Mouse (Mus musculus): ENCODE results near the gene Ogt. TPM values are rescaled to one million over a fixed set of nuclear protein-coding genes. Genes with fewer than 3 reads are reported as not detected.

The Ogt gene
- total RNA-seq, 1 experiment = 76.5 TPM

GRCm38 (mm10) chrX:101646621-101647020, 6.8 kb downstream of the Ogt start:
- no peak overlapping the region for H3K27ac ChIP-seq (ENCODE audit: insufficient read depth, low read depth, low read length, poor library complexity, severe bottlenecking)
- no peak overlapping the region for H3K9ac ChIP-seq (ENCODE audit: insufficient read depth, low read depth, low read length, poor library complexity, severe bottlenecking)
- TF ChIP-seq ZC3H11A (IDR thresholded peaks at IDR 0.05; ENCODE audit: borderline replicate concordance, low read depth, low read length) = no peak
- no peak for TF ChIP-seq ZNF384 (IDR thresholded peaks at IDR 0.05; ENCODE audit: low read depth, low read length)
- no peak for TF ChIP-seq CHD2 (IDR thresholded peaks at IDR 0.05; ENCODE audit: low read depth, low read length)
- no peak for TF ChIP-seq MAFK (IDR thresholded peaks at IDR 0.05; ENCODE audit: insufficient read depth, low read depth, low read length)
- H3K4me1 ChIP-seq (ENCODE audit: control insufficient read depth in 2 of 2, insufficient read depth in 2 of 2, low read length in 2 of 2, poor library complexity in 1 of 2) = 0 out of 4 replicates have a peak, but pooled peaks cover 0 to 2% of the 10 kb centered on the region in 2 experiments
- in situ Hi-C loops (cut with MboI; ENCODE audit: low sequenced_read_pairs in 2 of 2, unreplicated experiment in 2 of 2) = no loop called here
- no peaks in the 10 kb centered on the region for H3K9me3 ChIP-seq (ENCODE audit: control insufficient read depth, insufficient read depth, low read depth, low read length)
- no peak overlapping the region for H3K4me3 ChIP-seq (ENCODE audit: insufficient read depth in 1 of 2, low read depth in 1 of 2, low read length in 2 of 2, poor library complexity in 1 of 2, severe bottlenecking in 1 of 2)
- peaks cover 3% of the 10 kb centered on the region; the same call in 1 of the 2 replicates for H3K36me3 ChIP-seq (ENCODE audit: control insufficient read depth, insufficient read depth, low read length, poor library complexity, severe bottlenecking)
- no peak for DNase-seq (ENCODE audit: low read depth, low spot score)

- DNase-seq (ENCODE audit: low read depth, low spot score) = no peak
- Histone ChIP-seq H3K36me3 (ENCODE audit: control insufficient read depth, insufficient read depth, low read length, poor library complexity, severe bottlenecking) (no peaks in the 10 kb centered on the region), H3K9ac (ENCODE audit: insufficient read depth, low read depth, low read length, poor library complexity, severe bottlenecking) (no peak overlapping the region; the same call in 1 of the 2 replicates), H3K4me1 (ENCODE audit: control insufficient read depth in 2 of 2, insufficient read depth in 2 of 2, low read length in 2 of 2, poor library complexity in 1 of 2) (no peaks in the 10 kb centered on the region), H3K27ac (ENCODE audit: insufficient read depth, low read depth, low read length, poor library complexity, severe bottlenecking) (no peak overlapping the region), H3K9me3 (ENCODE audit: control insufficient read depth, insufficient read depth, low read depth, low read length) (no peaks in the 10 kb centered on the region), H3K4me3 (ENCODE audit: insufficient read depth in 1 of 2, low read depth in 1 of 2, low read length in 2 of 2, poor library complexity in 1 of 2, severe bottlenecking in 1 of 2) (peak overlapping the region; percentile 46 to 64)
- in situ Hi-C loops (cut with MboI; ENCODE audit: low sequenced_read_pairs in 2 of 2, unreplicated experiment in 2 of 2) = no loop called here
- TF ChIP-seq ZNF384 (IDR thresholded peaks at IDR 0.05; ENCODE audit: low read depth, low read length) = no peak
- TF ChIP-seq HCFC1 (IDR thresholded peaks at IDR 0.05; ENCODE audit: borderline replicate concordance, insufficient read depth, low read length) = no peak
- no peak for TF ChIP-seq MAFK (IDR thresholded peaks at IDR 0.05; ENCODE audit: insufficient read depth, low read depth, low read length)
- no peak for TF ChIP-seq CHD2 (IDR thresholded peaks at IDR 0.05; ENCODE audit: low read depth, low read length)
- no peak for TF ChIP-seq ZC3H11A (IDR thresholded peaks at IDR 0.05; ENCODE audit: borderline replicate concordance, low read depth, low read length)
Measured at GRCm38 (mm10) chrX:101695686-101696085, 55.8 kb downstream of the Ogt start.

GRCm38 (mm10) chrX:101697537-101697936, 57.7 kb downstream of the Ogt start:
- Histone ChIP-seq H3K4me1 (ENCODE audit: control insufficient read depth in 2 of 2, insufficient read depth in 2 of 2, low read length in 2 of 2, poor library complexity in 1 of 2) (no peaks in the 10 kb centered on the region), H3K4me3 (ENCODE audit: insufficient read depth in 1 of 2, low read depth in 1 of 2, low read length in 2 of 2, poor library complexity in 1 of 2, severe bottlenecking in 1 of 2) (peak overlapping the region; percentile 58), H3K9me3 (ENCODE audit: control insufficient read depth, insufficient read depth, low read depth, low read length) (no peaks in the 10 kb centered on the region), H3K27ac (ENCODE audit: insufficient read depth, low read depth, low read length, poor library complexity, severe bottlenecking) (no peak overlapping the region), H3K9ac (ENCODE audit: insufficient read depth, low read depth, low read length, poor library complexity, severe bottlenecking) (peak overlapping the region; percentile 65), H3K36me3 (ENCODE audit: control insufficient read depth, insufficient read depth, low read length, poor library complexity, severe bottlenecking) (no peaks in the 10 kb centered on the region)
- in situ Hi-C loops (cut with MboI; ENCODE audit: low sequenced_read_pairs in 2 of 2, unreplicated experiment in 2 of 2) = no loop called here
- TF ChIP-seq CHD2 (IDR thresholded peaks at IDR 0.05; ENCODE audit: low read depth, low read length) (no peak), MAFK (IDR thresholded peaks at IDR 0.05; ENCODE audit: insufficient read depth, low read depth, low read length) (no peak), HCFC1 (IDR thresholded peaks at IDR 0.05; ENCODE audit: borderline replicate concordance, insufficient read depth, low read length) (no peak)
- no peak for DNase-seq (ENCODE audit: low read depth, low spot score)

GRCm38 (mm10) chrX:101698232-101698631, 58.4 kb downstream of the Ogt start:
- in situ Hi-C loops (cut with MboI; ENCODE audit: low sequenced_read_pairs in 2 of 2, unreplicated experiment in 2 of 2) = no loop called here
- Histone ChIP-seq H3K27ac (ENCODE audit: insufficient read depth, low read depth, low read length, poor library complexity, severe bottlenecking) (no peak overlapping the region), H3K4me1 (ENCODE audit: control insufficient read depth in 2 of 2, insufficient read depth in 2 of 2, low read length in 2 of 2, poor library complexity in 1 of 2) (no peaks in the 10 kb centered on the region), H3K9ac (ENCODE audit: insufficient read depth, low read depth, low read length, poor library complexity, severe bottlenecking) (0 out of 2 replicates have a peak overlapping the region, but pooled peaks have one; percentile 65), H3K4me3 (ENCODE audit: insufficient read depth in 1 of 2, low read depth in 1 of 2, low read length in 2 of 2, poor library complexity in 1 of 2, severe bottlenecking in 1 of 2) (peak overlapping the region; percentile 58), H3K36me3 (ENCODE audit: control insufficient read depth, insufficient read depth, low read length, poor library complexity, severe bottlenecking) (no peaks in the 10 kb centered on the region), H3K9me3 (ENCODE audit: control insufficient read depth, insufficient read depth, low read depth, low read length) (no peaks in the 10 kb centered on the region)
- TF ChIP-seq ZNF384 (IDR thresholded peaks at IDR 0.05; ENCODE audit: low read depth, low read length) = no peak
- peak; percentile 94 for TF ChIP-seq CHD2 (IDR thresholded peaks at IDR 0.05; ENCODE audit: low read depth, low read length)
- peak; percentile 75 for DNase-seq (ENCODE audit: low read depth, low spot score)

- Histone ChIP-seq H3K4me1 (ENCODE audit: control insufficient read depth in 2 of 2, insufficient read depth in 2 of 2, low read length in 2 of 2, poor library complexity in 1 of 2) (no peaks in the 10 kb centered on the region), H3K9ac (ENCODE audit: insufficient read depth, low read depth, low read length, poor library complexity, severe bottlenecking) (no peak overlapping the region), H3K9me3 (ENCODE audit: control insufficient read depth, insufficient read depth, low read depth, low read length) (no peaks in the 10 kb centered on the region), H3K4me3 (ENCODE audit: insufficient read depth in 1 of 2, low read depth in 1 of 2, low read length in 2 of 2, poor library complexity in 1 of 2, severe bottlenecking in 1 of 2) (no peak overlapping the region), H3K27ac (ENCODE audit: insufficient read depth, low read depth, low read length, poor library complexity, severe bottlenecking) (no peak overlapping the region), H3K36me3 (ENCODE audit: control insufficient read depth, insufficient read depth, low read length, poor library complexity, severe bottlenecking) (no peaks in the 10 kb centered on the region)
- TF ChIP-seq ZNF384 (IDR thresholded peaks at IDR 0.05; ENCODE audit: low read depth, low read length) (no peak), ZC3H11A (IDR thresholded peaks at IDR 0.05; ENCODE audit: borderline replicate concordance, low read depth, low read length) (no peak), HCFC1 (IDR thresholded peaks at IDR 0.05; ENCODE audit: borderline replicate concordance, insufficient read depth, low read length) (no peak), MAFK (IDR thresholded peaks at IDR 0.05; ENCODE audit: insufficient read depth, low read depth, low read length) (no peak), CHD2 (IDR thresholded peaks at IDR 0.05; ENCODE audit: low read depth, low read length) (no peak)
- DNase-seq (ENCODE audit: low read depth, low spot score) = no peak
- in situ Hi-C loops (cut with MboI; ENCODE audit: low sequenced_read_pairs in 2 of 2, unreplicated experiment in 2 of 2) = no loop called here
Measured at GRCm38 (mm10) chrX:101705111-101705510, 65.3 kb downstream of the Ogt start.
